Mouse (Mus musculus) hematopoietic stem cell, adult 5-6 weeks (primary cell): ENCODE measurements around the gene Rapgef5. TPM values are rescaled to one million over a fixed set of nuclear protein-coding genes. Genes with fewer than 3 reads are reported as not detected.

Experiments used
- ATAC-seq, 2 experiments: fragments of 125-278 bp in 1 of 2; replicated peaks in 1 of 2; 2 replicates each; pipeline ENCODE4 v1.8.0; 2016 to 2017; ENCODE audit warnings: inconsistent platforms in 2 of 2, mild to moderate bottlenecking in 2 of 2, moderate number of reproducible peaks in 2 of 2, low read depth in 1 of 2, moderate TSS enrichment in 1 of 2; ENCODE audit not compliant: low FRiP score in 2 of 2, poor library complexity in 2 of 2, severe bottlenecking in 2 of 2, insufficient read depth in 1 of 2, low TSS enrichment in 1 of 2
- total RNA-seq: library from RNA; stranded (forward); fragments of 172-1452, 232-1000 nt; gene quantifications from 2 replicates; pipeline ENCODE4 v1.2.3, GENCODE M21; 2017

The Rapgef5 gene
- total RNA-seq, 1 experiment from 2014 or later = 5.2 TPM

- peak; percentile 70 to 85; a peak in 3 of 4 replicates for ATAC-seq
Observed at GRCm38 (mm10) chr12:117517275-117517936, 1.1 kb downstream of the Rapgef5 start.

DNA sequence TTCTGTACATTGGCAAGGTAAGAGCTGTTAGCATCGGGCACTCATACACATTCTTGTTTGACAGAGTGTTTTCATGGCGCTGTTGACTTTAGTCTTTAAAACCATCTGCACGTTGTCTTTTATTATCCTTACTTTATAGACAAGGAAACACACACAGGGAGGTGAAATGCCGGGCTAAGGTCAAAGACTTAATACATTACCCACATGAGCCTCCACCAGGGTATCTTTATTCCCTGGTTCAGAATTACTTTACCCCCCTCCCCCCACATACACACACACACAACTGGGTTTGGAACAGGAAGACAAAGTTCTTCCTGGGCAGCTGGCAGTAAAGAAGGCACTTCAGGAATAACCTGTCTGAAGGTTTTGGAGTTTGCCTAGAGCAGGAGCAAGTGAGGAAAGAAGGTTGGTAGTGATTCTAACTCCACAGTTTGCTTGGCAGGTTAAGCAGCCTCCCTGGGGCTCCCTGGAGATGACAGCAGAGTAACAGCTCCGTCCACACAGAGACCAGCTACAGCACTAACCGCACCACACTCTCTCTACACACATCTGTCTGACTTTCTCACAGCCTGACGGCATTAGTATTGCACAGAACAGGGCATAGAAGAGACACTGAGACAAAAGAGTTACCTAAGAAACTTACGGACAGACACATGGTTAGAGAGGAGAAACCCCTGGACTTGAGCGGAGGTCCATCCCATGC, 8.2 kb downstream of the Rapgef5 start:
- no peak for ATAC-seq

DNA sequence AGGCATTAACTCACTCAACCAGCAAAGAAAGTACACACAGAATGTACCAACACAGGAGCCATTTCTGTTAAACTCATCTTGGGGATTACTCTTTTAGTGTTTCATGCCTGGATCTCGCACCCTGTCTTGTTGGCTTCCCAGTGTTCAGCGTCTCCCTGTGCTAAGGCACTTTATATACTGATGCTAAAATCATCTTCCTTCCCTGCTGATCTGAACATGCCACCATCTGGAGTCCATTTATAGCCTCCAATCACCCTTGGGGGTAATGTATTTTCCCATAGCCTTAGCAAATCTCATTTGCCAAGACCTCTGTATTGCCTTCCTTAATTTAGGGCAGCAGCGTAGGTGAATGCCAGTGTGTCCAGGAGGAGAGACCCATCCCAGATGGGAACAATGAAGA, 11.6 kb downstream of the Rapgef5 start:
- ATAC-seq = no peak

GRCm38 (mm10) chr12:117528509-117529145, 12.3 kb downstream of the Rapgef5 start:
- no peak for ATAC-seq

- no peak for ATAC-seq
Observed at GRCm38 (mm10) chr12:117531106-117531505, 14.8 kb downstream of the Rapgef5 start.

GRCm38 (mm10) chr12:117533176-117534086, 17.2 kb downstream of the Rapgef5 start:
- ATAC-seq = peak; percentile 60 to 69; a peak in 3 of 4 replicates

DNA sequence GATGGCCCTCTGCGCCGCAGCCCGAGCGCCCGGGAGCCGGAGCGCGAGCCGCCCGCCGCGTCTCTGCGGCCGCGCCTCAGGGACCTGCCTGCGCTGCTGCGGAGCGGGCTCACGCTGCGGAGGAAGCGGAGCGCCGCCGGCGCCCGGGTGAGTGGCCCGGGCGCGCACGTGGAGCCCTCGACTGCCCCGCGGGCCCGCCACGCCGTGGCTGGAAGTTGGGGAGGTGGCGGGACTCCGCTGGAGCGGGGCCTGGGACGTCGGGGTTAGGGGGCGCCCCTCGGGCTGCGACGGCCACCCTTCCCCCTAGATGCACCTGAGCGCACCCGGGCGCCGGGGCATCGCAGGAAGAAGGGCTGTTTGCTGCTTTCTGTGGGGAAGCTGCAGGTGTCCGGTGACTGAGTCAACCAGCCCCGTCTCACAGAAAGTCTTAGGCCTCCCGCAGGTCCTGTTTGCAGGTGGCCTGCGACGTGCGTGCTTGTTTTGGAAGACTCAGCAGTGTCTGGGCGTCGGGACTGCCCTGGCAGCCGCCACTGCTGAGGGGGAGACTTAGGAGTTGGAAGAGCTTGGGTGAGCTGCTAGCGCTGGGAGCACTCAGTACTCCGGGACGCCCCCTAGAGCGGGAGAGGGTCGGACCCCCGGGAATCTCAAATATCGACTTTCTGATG, 17.9 kb downstream of the Rapgef5 start:
- peak; percentile 25 to 52 for ATAC-seq

- no peak for ATAC-seq
Observed at GRCm38 (mm10) chr12:117540352-117540751, 24.1 kb downstream of the Rapgef5 start.

DNA sequence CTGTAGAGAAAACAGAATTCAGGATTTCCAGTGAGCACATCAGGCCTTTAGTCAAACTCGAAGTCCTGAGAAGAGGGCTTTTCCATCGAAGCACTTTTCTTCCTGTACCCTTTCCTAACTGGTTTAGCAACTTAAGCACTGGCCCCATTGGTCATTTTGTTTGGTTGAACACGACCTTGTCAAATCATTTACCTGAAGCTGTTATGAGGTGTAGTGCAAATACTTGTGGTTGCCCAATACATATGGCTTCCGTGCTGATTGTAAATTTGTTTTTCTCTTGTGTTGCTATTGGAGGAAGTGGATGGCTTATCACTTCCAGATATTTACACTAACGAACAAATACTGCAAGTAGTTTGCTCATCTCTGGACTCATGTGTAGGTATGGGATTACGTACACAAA, 29.0 kb downstream of the Rapgef5 start:
- no peak for ATAC-seq

DNA sequence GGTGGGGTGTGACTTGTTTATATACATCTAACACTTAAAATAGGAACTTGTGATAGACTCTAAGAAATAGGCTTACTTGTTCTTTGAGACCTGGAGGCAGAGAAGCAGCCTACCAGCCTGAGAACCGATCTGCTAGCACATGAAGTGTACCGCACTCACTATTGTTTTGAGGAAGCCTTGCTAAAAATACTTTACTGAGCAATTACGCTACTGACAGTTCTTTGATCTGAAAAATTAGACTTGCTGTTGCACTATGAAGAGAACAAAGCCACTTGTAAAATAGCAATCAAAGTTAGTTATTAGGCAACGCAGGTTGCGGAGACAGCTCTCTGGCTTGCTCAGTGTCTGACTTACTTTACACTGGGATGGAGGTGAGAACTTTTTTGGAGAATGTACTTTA, 37.1 kb downstream of the Rapgef5 start:
- ATAC-seq = no peak

GRCm38 (mm10) chr12:117554612-117555063, 38.4 kb downstream of the Rapgef5 start:
- no peak for ATAC-seq

- ATAC-seq = peak; percentile 92
Observed at GRCm38 (mm10) chr12:117560450-117560849, 44.2 kb downstream of the Rapgef5 start.

- ATAC-seq = no peak
Observed at GRCm38 (mm10) chr12:117561411-117562059, 45.3 kb downstream of the Rapgef5 start.

DNA sequence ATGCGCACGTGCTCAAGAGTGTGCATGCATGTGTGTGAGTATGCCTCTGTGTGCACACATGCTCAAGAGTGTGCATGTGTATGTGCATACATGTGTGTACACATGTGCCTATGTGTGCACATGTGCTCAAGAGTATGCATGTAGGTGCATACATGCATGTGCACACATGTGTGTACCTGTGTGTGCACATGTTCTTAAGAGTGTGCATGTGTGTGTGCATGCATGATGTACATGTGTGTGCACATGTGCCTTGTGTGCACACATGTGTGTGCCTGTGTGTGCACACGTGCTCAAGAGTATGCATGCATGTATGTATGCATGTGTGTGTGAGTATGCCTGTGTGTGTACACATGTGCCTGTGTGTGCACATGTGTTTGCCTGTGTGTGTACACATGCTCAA, 45.8 kb downstream of the Rapgef5 start:
- ATAC-seq = no peak

DNA sequence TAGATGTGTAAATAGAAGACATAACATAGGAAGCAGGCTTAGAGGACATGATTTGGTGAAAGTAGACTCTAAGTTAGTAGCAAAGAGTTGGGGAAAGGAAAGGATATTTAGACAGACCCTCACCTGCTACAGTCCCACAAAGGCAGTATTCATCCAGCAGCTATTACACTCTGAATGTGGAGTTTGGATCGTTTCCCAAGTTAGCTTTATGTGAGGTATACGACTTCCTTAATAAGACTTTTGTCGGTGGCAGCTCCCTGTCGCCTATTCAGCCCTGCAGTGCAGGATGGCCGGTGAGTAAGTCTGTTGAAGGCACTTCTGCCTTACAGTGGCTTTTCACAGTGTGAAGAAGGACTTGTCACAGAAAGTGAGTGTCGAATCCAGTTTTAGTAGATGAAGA, 47.6 kb downstream of the Rapgef5 start:
- no peak for ATAC-seq

DNA sequence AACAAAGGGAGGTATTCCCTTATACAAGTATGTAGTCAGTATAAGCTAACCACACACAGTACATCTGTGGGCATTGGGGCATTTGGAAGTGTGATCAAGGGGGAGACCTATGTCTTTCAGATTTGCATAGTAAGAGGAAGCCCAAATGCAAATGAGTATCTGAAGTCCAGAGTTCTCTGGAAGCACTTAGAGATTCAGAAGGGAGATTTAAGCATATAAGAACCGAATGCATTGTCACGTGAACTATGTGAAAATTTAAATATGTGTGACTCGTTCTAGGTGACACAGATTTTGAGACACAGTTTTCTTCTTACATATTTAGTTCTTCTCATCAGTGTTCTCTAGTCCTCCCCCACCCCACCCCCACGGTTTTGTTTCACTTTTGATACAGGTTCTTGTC, 50.0 kb downstream of the Rapgef5 start:
- ATAC-seq = no peak

- no peak for ATAC-seq
Observed at GRCm38 (mm10) chr12:117569671-117570070, 53.4 kb downstream of the Rapgef5 start.
